Comparison of ENCODE assay signal across 10 mouse cellular contexts in genomic region chr1:90967583-90967982, GRCm38 (mm10). TPM values are rescaled to one million over a fixed set of nuclear protein-coding genes. Genes with fewer than 3 reads are reported as not detected.
DNase-seq lines count a peak whose midpoint lies in the region; ATAC-seq and TF ChIP-seq lines count a peak whose summit lies in the region.
"Had no signal": no experiment of that assay in that cellular context is flagged by ENCODE, and none has a peak within 500 bp of the region (broad histone marks: within the 10 kb centered on the region; RNA-seq: fewer than 3 reads in every experiment).

No protein-coding gene starts in this region.

- H3K9ac ChIP-seq in hindbrain, embryonic 12.5 days, result no peak overlapping the region
- H3K9ac ChIP-seq in heart, postnatal 0 days (replicated peaks; ENCODE audit: low read depth, low read length), result no peak overlapping the region
- no peak overlapping the region for H3K9ac ChIP-seq in lung, embryonic 16.5 days (ENCODE audit: low read length)

- no peaks in the 10 kb centered on the region for H3K9me3 ChIP-seq in hindbrain, embryonic 10.5 days
- no peaks in the 10 kb centered on the region for H3K9me3 ChIP-seq in hindbrain, embryonic 12.5 days (replicated peaks)
- H3K9me3 ChIP-seq in heart, postnatal 0 days (replicated peaks; ENCODE audit: control insufficient read depth, low read length), result no peaks in the 10 kb centered on the region
- H3K9me3 ChIP-seq in lung, embryonic 16.5 days (ENCODE audit: control insufficient read depth, low read length), result no peaks in the 10 kb centered on the region

- H3K27ac ChIP-seq in hindbrain, embryonic 10.5 days, result peak overlapping the region; percentile 9; the same call in 1 of the 2 replicates
- no peak overlapping the region for H3K27ac ChIP-seq in hindbrain, embryonic 12.5 days
- H3K27ac ChIP-seq in heart, postnatal 0 days (ENCODE audit: low read depth), result peak overlapping the region; percentile 73
- no peak overlapping the region for H3K27ac ChIP-seq in lung, embryonic 16.5 days (ENCODE audit: low read length)

- H3K4me3 ChIP-seq in hindbrain, embryonic 10.5 days, result no peak overlapping the region
- H3K4me3 ChIP-seq in hindbrain, embryonic 12.5 days, result no peak overlapping the region
- H3K4me3 ChIP-seq in heart, postnatal 0 days (ENCODE audit: low read depth, low read length), result no peak overlapping the region
- no peak overlapping the region for H3K4me3 ChIP-seq in lung, embryonic 16.5 days (ENCODE audit: low read length)

- H3K4me1 ChIP-seq in hindbrain, embryonic 10.5 days (replicated peaks), result peaks cover 39% of the 10 kb centered on the region
- peaks cover 12% of the 10 kb centered on the region for H3K4me1 ChIP-seq in hindbrain, embryonic 12.5 days
- H3K4me1 ChIP-seq in heart, postnatal 0 days (ENCODE audit: control insufficient read depth, insufficient read depth), result peaks cover 24% of the 10 kb centered on the region
- peaks cover 29% of the 10 kb centered on the region for H3K4me1 ChIP-seq in lung, embryonic 16.5 days (replicated peaks; ENCODE audit: control insufficient read depth, insufficient read depth, low read length)

- no peak for DNase-seq in hindbrain, embryonic 10.5 days (ENCODE audit: low spot score)
- DNase-seq in adrenal gland, adult 2 months, result peak; percentile 90
- peak; percentile 88 for DNase-seq in heart, postnatal 0 days (ENCODE audit: low spot score)
- DNase-seq in frontal cortex, postnatal 14 days (ENCODE audit: low spot score in 2 of 2), result no peak
- no peak for DNase-seq in left cerebral cortex, adult 11 months (ENCODE audit: low spot score)
- DNase-seq in spleen, postnatal 10 days (ENCODE audit: low spot score in 2 of 2), result no peak

- TF ChIP-seq CTCF in heart, postnatal 0 days (IDR thresholded peaks at IDR 0.05; ENCODE audit: low read depth), result no peak

- TF ChIP-seq EP300 in heart, postnatal 0 days (IDR thresholded peaks at IDR 0.05; ENCODE audit: low read depth), result peak; percentile 82

- H3K36me3 ChIP-seq in hindbrain, embryonic 10.5 days, result no peaks in the 10 kb centered on the region
- no peaks in the 10 kb centered on the region for H3K36me3 ChIP-seq in hindbrain, embryonic 12.5 days
- no peaks in the 10 kb centered on the region for H3K36me3 ChIP-seq in heart, postnatal 0 days (replicated peaks; ENCODE audit: control insufficient read depth, insufficient read depth, low read length)
- H3K36me3 ChIP-seq in lung, embryonic 16.5 days (ENCODE audit: control insufficient read depth, insufficient read depth, low read length), result no peaks in the 10 kb centered on the region

- no peak overlapping the region for H3K4me2 ChIP-seq in hindbrain, embryonic 12.5 days (replicated peaks)
- H3K4me2 ChIP-seq in heart, postnatal 0 days (ENCODE audit: low read depth, low read length), result 0 out of 2 replicates have a peak overlapping the region, but pooled peaks have one; percentile 12
- no peak overlapping the region for H3K4me2 ChIP-seq in lung, embryonic 16.5 days (ENCODE audit: low read depth, low read length)

- WGBS in hindbrain, embryonic 10.5 days, result 79% methylated on average over 7 of the region's 7 CpGs
- WGBS in hindbrain, embryonic 12.5 days, result 60% methylated on average over 7 of the region's 7 CpGs
- 28% methylated on average over 7 of the region's 7 CpGs for WGBS in heart, postnatal 0 days
- WGBS in lung, embryonic 16.5 days, result 50% methylated on average over 7 of the region's 7 CpGs

- no peak for ATAC-seq in hindbrain, embryonic 12.5 days (ENCODE audit: low FRiP score)
- ATAC-seq in heart, postnatal 0 days (ENCODE audit: insufficient read depth, low read depth), result peak; percentile 90
- peak; percentile 27; the same call in 1 of the 2 replicates for ATAC-seq in lung, embryonic 16.5 days (ENCODE audit: low read depth)

- peaks cover 11% of the 10 kb centered on the region; the same call in 1 of the 2 replicates for H3K27me3 ChIP-seq in hindbrain, embryonic 10.5 days (ENCODE audit: insufficient read depth, poor library complexity, severe bottlenecking)
- H3K27me3 ChIP-seq in hindbrain, embryonic 12.5 days, result peaks cover 2% of the 10 kb centered on the region; the same call in 1 of the 2 replicates
- H3K27me3 ChIP-seq in heart, postnatal 0 days (ENCODE audit: control insufficient read depth, insufficient read depth, low read length), result no peaks in the 10 kb centered on the region
- no peaks in the 10 kb centered on the region for H3K27me3 ChIP-seq in lung, embryonic 16.5 days (ENCODE audit: control insufficient read depth, insufficient read depth, low read depth, low read length)

RNA-seq across cellular contexts. Expression of gene Rab17, which starts 1.9 kb away (rescaled TPM):
- 0.25 and 0.35 TPM in 2 replicates for polyA plus RNA-seq in hindbrain, embryonic 10.5 days (2016; fragmentation: Nextera tagmentation; extraction: Ambion mirVana)
- 0.64 and 0.71 TPM in 2 replicates for polyA plus RNA-seq in hindbrain, embryonic 12.5 days (2016; fragmentation: Nextera tagmentation; extraction: Ambion mirVana)
- under 1 TPM in 1 of 2 experiments, not detected in 1; 0.31 TPM for total RNA-seq in adrenal gland, adult 2 months (2021)
- 0.13 TPM in 1 of 2 replicates, not detected in the other for polyA plus RNA-seq in adrenal gland, adult 2 months (2012; rRNA removed)
- 7.1 and 8.4 TPM in 2 replicates for total RNA-seq in heart, postnatal 0 days (2014; rRNA removed; ENCODE audit: low replicate concordance)
- polyA plus RNA-seq in heart, postnatal 0 days (2015; fragmentation: Nextera tagmentation; extraction: Ambion mirVana), result 5.1 and 5.6 TPM in 2 replicates
- polyA plus RNA-seq in lung, embryonic 16.5 days (2015; fragmentation: Nextera tagmentation; extraction: Ambion mirVana), result 3.1 and 3.8 TPM in 2 replicates

RNA-seq across cellular contexts. Expression of gene Prlh, which starts 14.7 kb away (rescaled TPM):
- not detected in 2 replicates for polyA plus RNA-seq in hindbrain, embryonic 10.5 days (2016; fragmentation: Nextera tagmentation; extraction: Ambion mirVana)
- polyA plus RNA-seq in hindbrain, embryonic 12.5 days (2016; fragmentation: Nextera tagmentation; extraction: Ambion mirVana), result not detected in 2 replicates
- total RNA-seq in adrenal gland, adult 2 months (2021), result not detected
- not detected in 2 replicates for polyA plus RNA-seq in adrenal gland, adult 2 months (2012; rRNA removed)
- total RNA-seq in heart, postnatal 0 days (2014; rRNA removed; ENCODE audit: low replicate concordance), result not detected in 2 replicates
- not detected in 2 replicates for polyA plus RNA-seq in heart, postnatal 0 days (2015; fragmentation: Nextera tagmentation; extraction: Ambion mirVana)
- polyA plus RNA-seq in lung, embryonic 16.5 days (2015; fragmentation: Nextera tagmentation; extraction: Ambion mirVana), result not detected in 2 replicates
- total RNA-seq: common myeloid progenitor, adult 5-6 weeks had no signal
- polyA plus RNA-seq: neural tube, embryonic 11.5 days had no signal

RNA-seq across cellular contexts. Expression of gene Lrrfip1, which starts 31.0 kb away (rescaled TPM):
- 18.3 and 21.9 TPM in 2 replicates for polyA plus RNA-seq in hindbrain, embryonic 10.5 days (2016; fragmentation: Nextera tagmentation; extraction: Ambion mirVana)
- 26.0 and 32.0 TPM in 2 replicates for polyA plus RNA-seq in hindbrain, embryonic 12.5 days (2016; fragmentation: Nextera tagmentation; extraction: Ambion mirVana)
- total RNA-seq in adrenal gland, adult 2 months (2021), result 10 to 100 TPM; 63.2 to 63.4 TPM
- polyA plus RNA-seq in adrenal gland, adult 2 months (2012; rRNA removed), result 9.2 and 9.4 TPM in 2 replicates
- total RNA-seq in heart, postnatal 0 days (2014; rRNA removed; ENCODE audit: low replicate concordance), result 120 and 135 TPM in 2 replicates
- polyA plus RNA-seq in heart, postnatal 0 days (2015; fragmentation: Nextera tagmentation; extraction: Ambion mirVana), result 140 and 168 TPM in 2 replicates
- polyA plus RNA-seq in lung, embryonic 16.5 days (2015; fragmentation: Nextera tagmentation; extraction: Ambion mirVana), result 70.5 and 78.6 TPM in 2 replicates

RNA-seq across cellular contexts. Expression of gene Mlph, which starts 52.7 kb away (rescaled TPM):
- 0.14 and 0.32 TPM in 2 replicates for polyA plus RNA-seq in hindbrain, embryonic 10.5 days (2016; fragmentation: Nextera tagmentation; extraction: Ambion mirVana)
- 0.09 and 0.22 TPM in 2 replicates for polyA plus RNA-seq in hindbrain, embryonic 12.5 days (2016; fragmentation: Nextera tagmentation; extraction: Ambion mirVana)
- total RNA-seq in adrenal gland, adult 2 months (2021), result 1 to 10 TPM; 2.9 to 3.1 TPM
- 0.68 and 1.1 TPM in 2 replicates for polyA plus RNA-seq in adrenal gland, adult 2 months (2012; rRNA removed)
- 0.04 and 0.27 TPM in 2 replicates for total RNA-seq in heart, postnatal 0 days (2014; rRNA removed; ENCODE audit: low replicate concordance)
- polyA plus RNA-seq in heart, postnatal 0 days (2015; fragmentation: Nextera tagmentation; extraction: Ambion mirVana), result 0.12 TPM in 2 replicates
- 1.5 and 2.0 TPM in 2 replicates for polyA plus RNA-seq in lung, embryonic 16.5 days (2015; fragmentation: Nextera tagmentation; extraction: Ambion mirVana)

Comparison
In these comparisons a context has a peak if more than half of its experiments do, and no peak if none do; other contexts are left out.
1. H3K27ac ChIP-seq: peak in hindbrain, embryonic 10.5 days (single experiment) and heart, postnatal 0 days (single experiment); none in hindbrain, embryonic 12.5 days (single experiment) and lung, embryonic 16.5 days (single experiment).
2. DNase-seq: peak in adrenal gland, adult 2 months (single experiment) and heart, postnatal 0 days (single experiment); none in hindbrain, embryonic 10.5 days (single experiment), frontal cortex, postnatal 14 days (0 of 2), left cerebral cortex, adult 11 months (single experiment) and spleen, postnatal 10 days (0 of 2).